Mouse (Mus musculus) kidney, adult 2 months (tissue): ENCODE data around the gene Ghrh. TPM values are rescaled to one million over a fixed set of nuclear protein-coding genes. Genes with fewer than 3 reads are reported as not detected.
A peak's percentile ranks its signal among the peaks of the same experiment; 100 is the strongest.

Experiments used
- DNase-seq: peaks from one replicate; pipeline ENCODE4 v3.0.0; 2021
- H3K27ac ChIP-seq: fragments of 200-500 bp; 2 replicates; pipeline ENCODE4 v1.5.1; 2012; ENCODE audit warnings: low read depth, low read length, control low read depth, inconsistent platforms; ENCODE audit not compliant: insufficient read depth
- H3K27me3 ChIP-seq: fragments of 200-500 bp; replicated peaks from 2 replicates; pipeline ENCODE4 v1.6.1; 2012; ENCODE audit warnings: mild to moderate bottlenecking, moderate library complexity, low read length, inconsistent platforms; ENCODE audit not compliant: control insufficient read depth, insufficient read depth
- H3K36me3 ChIP-seq: fragments of 200-500 bp; 2 replicates; pipeline ENCODE4 v1.6.1; 2012; ENCODE audit warnings: mild to moderate bottlenecking, moderate library complexity, low read length, inconsistent platforms; ENCODE audit not compliant: control insufficient read depth, insufficient read depth
- H3K4me1 ChIP-seq: fragments of 200-500 bp; 2 replicates; pipeline ENCODE4 v1.6.1; 2011; ENCODE audit warnings: low read length; ENCODE audit not compliant: control insufficient read depth, insufficient read depth
- H3K4me3 ChIP-seq: fragments of 200-500 bp; 2 replicates; pipeline ENCODE4 v1.5.1; 2011; ENCODE audit warnings: mild to moderate bottlenecking, low read depth, low read length, control low read depth; ENCODE audit not compliant: insufficient read depth
- CTCF ChIP-seq: fragments of 200-500 bp; conservative IDR thresholded peaks from 2 replicates; pipeline ENCODE4 v1.5.1; 2011; ENCODE audit warnings: low read depth, mild to moderate bottlenecking, control low read depth, low read length, moderate library complexity, mixed read lengths; ENCODE audit not compliant: insufficient read depth, insufficient read length
- POLR2A ChIP-seq: fragments of 200-500 bp; IDR thresholded peaks from one replicate; pipeline ENCODE4 v1.6.1; 2011; ENCODE audit warnings: low read depth, low read length, control low read depth
- WGBS: fragments of 180-500 bp; shearing (Covaris S2); methylation state at CpG from one replicate; pipeline ENCODE4 v1.1.7; 2018; 5-methylcytosine and 5-hydroxymethylcytosine counted together
- polyA plus RNA-seq: library from polyadenylated mRNA; depleted of rRNA; stranded (reverse); fragments of >200 nt; gene quantifications from 2 replicates; pipeline ENCODE4 v1.2.3, GENCODE M21; 2012

Ghrh gene
- polyA plus RNA-seq, 1 experiment, result not detected

GRCm38 (mm10) chr2:157316358-157316933, 30.9 kb downstream of the Ghrh start:
- Histone ChIP-seq H3K4me1 (peaks cover under 1% of the 10 kb centered on the region; the same call in 1 of the 2 replicates), H3K27me3 (no peaks in the 10 kb centered on the region), H3K36me3 (no peaks in the 10 kb centered on the region; the same call in 1 of the 2 replicates), H3K4me3 (no peak overlapping the region), H3K27ac (no peak overlapping the region)
- WGBS, result 84% methylated on average over 14 of the region's 14 CpGs
- TF ChIP-seq CTCF (no peak), POLR2A (no peak)
- no peak for DNase-seq

- WGBS, result 87% methylated on average over 6 of the region's 6 CpGs
These were observed 31.8 kb downstream of the Ghrh start for GRCm38 (mm10) chr2:157315486-157315885.

GRCm38 (mm10) chr2:157314310-157314709, 33.0 kb downstream of the Ghrh start:
- Histone ChIP-seq H3K27ac (no peak overlapping the region), H3K27me3 (no peaks in the 10 kb centered on the region), H3K36me3 (peaks cover 1% of the 10 kb centered on the region; the same call in 1 of the 2 replicates), H3K4me1 (no peaks in the 10 kb centered on the region), H3K4me3 (no peak overlapping the region)
- 52% methylated on average over 7 of the region's 7 CpGs for WGBS
- TF ChIP-seq POLR2A (no peak), CTCF (no peak)
- peak; percentile 41 for DNase-seq

More at GRCm38 (mm10) chr2:157315486-157315885, 31.8 kb downstream of the Ghrh start:
- TF ChIP-seq CTCF (no peak), POLR2A (no peak)
- no peaks in the 10 kb centered on the region; the same call in 1 of the 2 replicates for H3K4me1 ChIP-seq
- DNase-seq, result no peak
- no peak overlapping the region for H3K27ac ChIP-seq
- H3K36me3 ChIP-seq, result no peaks in the 10 kb centered on the region; the same call in 1 of the 2 replicates
- no peak overlapping the region for H3K4me3 ChIP-seq
- no peaks in the 10 kb centered on the region for H3K27me3 ChIP-seq

- H3K4me1 ChIP-seq, result no peaks in the 10 kb centered on the region
- TF ChIP-seq CTCF, result no peak
- no peak for TF ChIP-seq POLR2A
- peaks cover 1% of the 10 kb centered on the region; the same call in 1 of the 2 replicates for H3K36me3 ChIP-seq
- H3K4me3 ChIP-seq, result no peak overlapping the region
- no peak overlapping the region for H3K27ac ChIP-seq
- DNase-seq, result no peak
- no peaks in the 10 kb centered on the region for H3K27me3 ChIP-seq
- 87% methylated on average over 3 of the region's 3 CpGs for WGBS
These were observed 33.6 kb downstream of the Ghrh start for GRCm38 (mm10) chr2:157313718-157314117.

GRCm38 (mm10) chr2:157310963-157311637, 36.2 kb downstream of the Ghrh start:
- DNase-seq, result no peak
- 84% methylated on average over 6 of the region's 6 CpGs for WGBS
- no peak for TF ChIP-seq POLR2A
- no peak for TF ChIP-seq CTCF
- Histone ChIP-seq H3K27ac (no peak overlapping the region), H3K27me3 (no peaks in the 10 kb centered on the region), H3K36me3 (peaks cover 1% of the 10 kb centered on the region; the same call in 1 of the 2 replicates), H3K4me3 (no peak overlapping the region), H3K4me1 (no peaks in the 10 kb centered on the region)

GRCm38 (mm10) chr2:157309611-157310010, 37.7 kb downstream of the Ghrh start:
- 99% methylated on average over 8 of the region's 8 CpGs for WGBS
- Histone ChIP-seq H3K27me3 (no peaks in the 10 kb centered on the region), H3K4me3 (no peak overlapping the region), H3K4me1 (no peaks in the 10 kb centered on the region), H3K36me3 (peaks cover 3% of the 10 kb centered on the region; the same call in 1 of the 2 replicates), H3K27ac (no peak overlapping the region)
- no peak for DNase-seq
- no peak for TF ChIP-seq CTCF
- TF ChIP-seq POLR2A, result no peak

GRCm38 (mm10) chr2:157308273-157308917, 38.9 kb downstream of the Ghrh start:
- Histone ChIP-seq H3K4me3 (no peak overlapping the region), H3K27me3 (no peaks in the 10 kb centered on the region), H3K27ac (no peak overlapping the region), H3K36me3 (peaks cover 3% of the 10 kb centered on the region), H3K4me1 (no peaks in the 10 kb centered on the region)
- 88% methylated on average over 2 of the region's 2 CpGs for WGBS
- DNase-seq, result no peak
- TF ChIP-seq CTCF (no peak), POLR2A (no peak)
